8 mouse cellular contexts compared by ENCODE assay signal in genomic region chr5:35773274-35774136, GRCm38 (mm10). TPM values are rescaled to one million over a fixed set of nuclear protein-coding genes. Genes with fewer than 3 reads are reported as not detected.
DNase-seq lines count a peak whose midpoint lies in the region; ATAC-seq and TF ChIP-seq lines count a peak whose summit lies in the region.

No protein-coding gene starts in this region.

- no peak for TF ChIP-seq CTCF in Patski (IDR thresholded peaks at IDR 0.05)

- no peak overlapping the region for H3K4me2 ChIP-seq in kidney, embryonic 15.5 days
- no peak overlapping the region for H3K4me2 ChIP-seq in forebrain, embryonic 11.5 days (ENCODE audit: low read depth, low read length, severe bottlenecking)

- H3K27me3 ChIP-seq in kidney, embryonic 15.5 days: peaks cover 5% of the 10 kb centered on the region; the same call in 1 of the 2 replicates
- no peaks in the 10 kb centered on the region for H3K27me3 ChIP-seq in Patski
- no peaks in the 10 kb centered on the region for H3K27me3 ChIP-seq in limb, embryonic 10.5 days (ENCODE audit: low read depth, poor library complexity, severe bottlenecking)
- no peaks in the 10 kb centered on the region for H3K27me3 ChIP-seq in forebrain, embryonic 11.5 days (ENCODE audit: control insufficient read depth, insufficient read depth, low read length)

- peaks cover 31% of the 10 kb centered on the region for H3K4me1 ChIP-seq in kidney, embryonic 15.5 days
- peaks cover 51% of the 10 kb centered on the region for H3K4me1 ChIP-seq in limb, embryonic 10.5 days
- H3K4me1 ChIP-seq in forebrain, embryonic 11.5 days (replicated peaks; ENCODE audit: control insufficient read depth, insufficient read depth, low read length): no peaks in the 10 kb centered on the region

- POLR2A ChIA-PET in Patski (lab: Charles Lee): no interaction called here

- no peak overlapping the region for H3K9ac ChIP-seq in kidney, embryonic 15.5 days
- H3K9ac ChIP-seq in forebrain, embryonic 11.5 days (ENCODE audit: low read length): no peak overlapping the region

- CTCF ChIA-PET in Patski (lab: Charles Lee): interaction anchor here (1.1 to 2.7 kb wide), 2 partner anchors 18 to 22 kb away, joined by 3 to 6 read pairs; no protein-coding TSS in a partner anchor

- in situ Hi-C loops in Patski (cut with MboI; ENCODE audit: low pct_unique_long_range_greater_than_20kb): no loop called here

- WGBS in kidney, embryonic 15.5 days: 47% methylated on average over 13 of the region's 13 CpGs
- WGBS in limb, embryonic 10.5 days: 61% methylated on average over 13 of the region's 13 CpGs
- WGBS in forebrain, embryonic 11.5 days: 73% methylated on average over 13 of the region's 13 CpGs

- peak; percentile 16; the same call in 1 of the 2 replicates for ATAC-seq in kidney, embryonic 15.5 days (replicated peaks; ENCODE audit: low FRiP score)
- ATAC-seq in Patski: peak; percentile 48
- ATAC-seq in forebrain, embryonic 11.5 days (replicated peaks; ENCODE audit: low FRiP score): no peak
- no peak for ATAC-seq in CD4-positive, CD25-positive, alpha-beta regulatory T cell, adult 4 months

- peak overlapping the region; percentile 62 for H3K27ac ChIP-seq in kidney, embryonic 15.5 days
- H3K27ac ChIP-seq in limb, embryonic 10.5 days: peak overlapping the region; percentile 83
- no peak overlapping the region for H3K27ac ChIP-seq in forebrain, embryonic 11.5 days (ENCODE audit: low read depth, low read length)

- no peaks in the 10 kb centered on the region for H3K9me3 ChIP-seq in kidney, embryonic 15.5 days (replicated peaks)
- H3K9me3 ChIP-seq in limb, embryonic 10.5 days (replicated peaks): no peaks in the 10 kb centered on the region
- no peaks in the 10 kb centered on the region for H3K9me3 ChIP-seq in forebrain, embryonic 11.5 days (ENCODE audit: control insufficient read depth, low read length)

- H3K36me3 ChIP-seq in kidney, embryonic 15.5 days: no peaks in the 10 kb centered on the region
- no peaks in the 10 kb centered on the region for H3K36me3 ChIP-seq in limb, embryonic 10.5 days
- H3K36me3 ChIP-seq in forebrain, embryonic 11.5 days (ENCODE audit: control insufficient read depth, insufficient read depth, low read length): no peaks in the 10 kb centered on the region

- H3K4me3 ChIP-seq in kidney, embryonic 15.5 days (replicated peaks): no peak overlapping the region
- H3K4me3 ChIP-seq in limb, embryonic 10.5 days: peak overlapping the region; percentile 1; the same call in 1 of the 2 replicates
- H3K4me3 ChIP-seq in forebrain, embryonic 11.5 days (ENCODE audit: low read depth, low read length): no peak overlapping the region

- no peak for DNase-seq in kidney, adult 8-10 months
- DNase-seq in Patski (ENCODE audit: low read depth, low spot score): no peak
- DNase-seq in cerebellum, adult 8-10 months: peak; percentile 44
- DNase-seq in limb, embryonic 10.5 days (ENCODE audit: low spot score): peak; percentile 57
- DNase-seq in forebrain, embryonic 11.5 days (ENCODE audit: low spot score): no peak
- no peak for DNase-seq in right cerebral cortex, adult 18-20 months

RNA-seq across cellular contexts. Expression of gene Ablim2, which starts 15.8 kb away (rescaled TPM):
- polyA plus RNA-seq in kidney, embryonic 15.5 days (2015; fragmentation: Nextera tagmentation; extraction: Ambion mirVana): 1.7 and 2.7 TPM in 2 replicates
- polyA plus RNA-seq in Patski (2021): 0.98 TPM
- polyA plus RNA-seq in limb, embryonic 10.5 days (2016; fragmentation: Nextera tagmentation; extraction: Ambion mirVana): 0.74 and 0.92 TPM in 2 replicates
- 0.09 TPM in 1 of 2 replicates, not detected in the other for polyA plus RNA-seq in forebrain, embryonic 11.5 days (2014; fragmentation: Nextera tagmentation; extraction: Ambion mirVana)
- 1 to 10 TPM; 2.8 to 3.4 TPM for polyA plus RNA-seq in CD4-positive, CD25-positive, alpha-beta regulatory T cell, adult 4 months (2017; shearing (Covaris generic))

RNA-seq across cellular contexts. Expression of gene Sh3tc1, which starts 33.7 kb away (rescaled TPM):
- 16.6 and 20.4 TPM in 2 replicates for polyA plus RNA-seq in kidney, embryonic 15.5 days (2015; fragmentation: Nextera tagmentation; extraction: Ambion mirVana)
- 25.1 TPM for polyA plus RNA-seq in Patski (2021)
- polyA plus RNA-seq in limb, embryonic 10.5 days (2016; fragmentation: Nextera tagmentation; extraction: Ambion mirVana): 4.9 and 6.6 TPM in 2 replicates
- polyA plus RNA-seq in forebrain, embryonic 11.5 days (2014; fragmentation: Nextera tagmentation; extraction: Ambion mirVana): 3.4 TPM in 2 replicates
- 1 to 10 TPM; 2.6 to 4.4 TPM for polyA plus RNA-seq in CD4-positive, CD25-positive, alpha-beta regulatory T cell, adult 4 months (2017; shearing (Covaris generic))

Comparison
In these comparisons a context has a peak if more than half of its experiments do, and no peak if none do; other contexts are left out.
1. ATAC-seq: peak in kidney, embryonic 15.5 days (single experiment) and Patski (single experiment); none in forebrain, embryonic 11.5 days (single experiment) and CD4-positive, CD25-positive, alpha-beta regulatory T cell, adult 4 months (single experiment).
2. DNase-seq: peak in cerebellum, adult 8-10 months (single experiment) and limb, embryonic 10.5 days (single experiment); none in kidney, adult 8-10 months (0 of 2), Patski (single experiment), forebrain, embryonic 11.5 days (single experiment) and right cerebral cortex, adult 18-20 months (single experiment).